Mouse (Mus musculus) neural tube, embryonic 15.5 days (tissue): ENCODE data around the gene Adam10. TPM values are rescaled to one million over a fixed set of nuclear protein-coding genes. Genes with fewer than 3 reads are reported as not detected.

Source experiments
- ATAC-seq: fragments of 200-750 bp; cut with Nextera tagmentation; 2 replicates; pipeline ENCODE4 v1.8.0; 2017; ENCODE audit warnings: mild to moderate bottlenecking, moderate TSS enrichment, moderate library complexity; ENCODE audit not compliant: low FRiP score
- H3K27ac ChIP-seq: fragments of 300-500 bp; sonication (generic); replicated peaks from 2 replicates; pipeline ENCODE4 v1.5.1; 2015; ENCODE audit warnings: mild to moderate bottlenecking, inconsistent platforms
- H3K27me3 ChIP-seq: fragments of 300-500 bp; sonication (generic); replicated peaks from 2 replicates; pipeline ENCODE4 v1.6.1; 2015; ENCODE audit warnings: inconsistent platforms
- H3K36me3 ChIP-seq: fragments of 300-500 bp; sonication (generic); 2 replicates; pipeline ENCODE4 v1.6.1; 2015; ENCODE audit warnings: inconsistent platforms
- H3K4me1 ChIP-seq: fragments of 300-500 bp; sonication (generic); 2 replicates; pipeline ENCODE4 v1.6.1; 2015; ENCODE audit warnings: inconsistent platforms
- H3K4me2 ChIP-seq: fragments of 300-500 bp; sonication (generic); 2 replicates; pipeline ENCODE4 v1.6.1; 2015; ENCODE audit warnings: inconsistent platforms, mild to moderate bottlenecking, moderate library complexity
- H3K4me3 ChIP-seq: fragments of 300-500 bp; sonication (generic); replicated peaks from 2 replicates; pipeline ENCODE4 v1.5.1; 2015; ENCODE audit warnings: mild to moderate bottlenecking, inconsistent platforms
- H3K9ac ChIP-seq: fragments of 300-500 bp; sonication (generic); replicated peaks from 2 replicates; pipeline ENCODE4 v1.6.1; 2015; ENCODE audit warnings: mild to moderate bottlenecking, inconsistent platforms
- H3K9me3 ChIP-seq: fragments of 300-500 bp; sonication (generic); replicated peaks from 2 replicates; pipeline ENCODE4 v1.6.1; 2016; ENCODE audit warnings: inconsistent platforms
- WGBS: fragments of 180-500 bp; shearing (Covaris S2); methylation state at CpG from one replicate; pipeline ENCODE4 v1.1.7; 2015; ENCODE audit warnings: mixed read lengths; 5-methylcytosine and 5-hydroxymethylcytosine counted together
- polyA plus RNA-seq: library from polyadenylated mRNA; unstranded; fragments of >200 nt; fragmentation: Nextera tagmentation; extraction: Ambion mirVana; gene quantifications from 2 replicates; pipeline ENCODE4 v1.2.1, GENCODE M21; 2015

Adam10 gene
- polyA plus RNA-seq = 53.1 and 59.5 TPM in 2 replicates

- H3K4me1 ChIP-seq = peaks cover 22% of the 10 kb centered on the region
- H3K36me3 ChIP-seq = no peaks in the 10 kb centered on the region
- peak within 1 kb of the TSS; percentile 77 for H3K4me2 ChIP-seq
- H3K4me3 ChIP-seq = peak within 1 kb of the TSS; percentile 98
- no peaks in the 10 kb centered on the region for H3K9me3 ChIP-seq
- peak; percentile 99 for ATAC-seq
- peak within 1 kb of the TSS; percentile 99 for H3K27ac ChIP-seq
- H3K27me3 ChIP-seq = no peaks in the 10 kb centered on the region
- H3K9ac ChIP-seq = peak within 1 kb of the TSS; percentile 95
- 0% methylated on average over 44 of the region's 48 CpGs for WGBS
These were observed at the start of gene Adam10 for GRCm38 (mm10) chr9:70678682-70679131. TSS of gene Adam10 (plus strand) at chr9:70678997.

- Histone ChIP-seq H3K9ac (no peak overlapping the region), H3K4me2 (no peak overlapping the region), H3K4me1 (no peaks in the 10 kb centered on the region), H3K9me3 (no peaks in the 10 kb centered on the region), H3K27me3 (no peaks in the 10 kb centered on the region), H3K36me3 (peaks cover 7% of the 10 kb centered on the region), H3K27ac (no peak overlapping the region), H3K4me3 (no peak overlapping the region)
- WGBS = 88% methylated on average over 2 of the region's 2 CpGs
- ATAC-seq = no peak
These were observed 49.1 kb upstream of the Adam10 start for GRCm38 (mm10) chr9:70629711-70630110.

GRCm38 (mm10) chr9:70631665-70632064 lies 47.1 kb upstream of the Adam10 start:
- Histone ChIP-seq H3K4me3 (no peak overlapping the region), H3K36me3 (peaks cover 2% of the 10 kb centered on the region; the same call in 1 of the 2 replicates), H3K27me3 (no peaks in the 10 kb centered on the region), H3K27ac (no peak overlapping the region), H3K9me3 (no peaks in the 10 kb centered on the region), H3K4me2 (no peak overlapping the region), H3K9ac (no peak overlapping the region), H3K4me1 (no peaks in the 10 kb centered on the region)
- WGBS = 40% methylated on average over 5 of the region's 5 CpGs
- ATAC-seq = no peak

- Histone ChIP-seq H3K27ac (no peak overlapping the region), H3K4me2 (no peak overlapping the region), H3K36me3 (peaks cover 10% of the 10 kb centered on the region; the same call in 1 of the 2 replicates), H3K27me3 (no peaks in the 10 kb centered on the region), H3K9me3 (no peaks in the 10 kb centered on the region), H3K9ac (no peak overlapping the region), H3K4me1 (no peaks in the 10 kb centered on the region), H3K4me3 (no peak overlapping the region)
- WGBS = 84% methylated on average over 2 of the region's 2 CpGs
- ATAC-seq = no peak
These were observed 42.0 kb upstream of the Adam10 start for GRCm38 (mm10) chr9:70636748-70637147.

GRCm38 (mm10) chr9:70650260-70650659 lies 28.5 kb upstream of the Adam10 start:
- Histone ChIP-seq H3K4me2 (no peak overlapping the region), H3K9ac (no peak overlapping the region), H3K4me3 (no peak overlapping the region), H3K36me3 (no peaks in the 10 kb centered on the region), H3K4me1 (peaks cover 38% of the 10 kb centered on the region), H3K9me3 (no peaks in the 10 kb centered on the region), H3K27ac (no peak overlapping the region), H3K27me3 (no peaks in the 10 kb centered on the region)
- WGBS = 92% methylated on average over 2 of the region's 2 CpGs
- no peak for ATAC-seq

- Histone ChIP-seq H3K4me1 (peaks cover 38% of the 10 kb centered on the region), H3K27ac (no peak overlapping the region), H3K27me3 (no peaks in the 10 kb centered on the region), H3K9ac (no peak overlapping the region), H3K9me3 (no peaks in the 10 kb centered on the region), H3K36me3 (no peaks in the 10 kb centered on the region), H3K4me2 (no peak overlapping the region), H3K4me3 (no peak overlapping the region)
- whole genome bisulfite sequencing = 98% methylated on average over 1 of the region's 1 CpGs
- no peak for ATAC-seq
These were observed 27.8 kb upstream of the Adam10 start for GRCm38 (mm10) chr9:70650994-70651393.

DNA sequence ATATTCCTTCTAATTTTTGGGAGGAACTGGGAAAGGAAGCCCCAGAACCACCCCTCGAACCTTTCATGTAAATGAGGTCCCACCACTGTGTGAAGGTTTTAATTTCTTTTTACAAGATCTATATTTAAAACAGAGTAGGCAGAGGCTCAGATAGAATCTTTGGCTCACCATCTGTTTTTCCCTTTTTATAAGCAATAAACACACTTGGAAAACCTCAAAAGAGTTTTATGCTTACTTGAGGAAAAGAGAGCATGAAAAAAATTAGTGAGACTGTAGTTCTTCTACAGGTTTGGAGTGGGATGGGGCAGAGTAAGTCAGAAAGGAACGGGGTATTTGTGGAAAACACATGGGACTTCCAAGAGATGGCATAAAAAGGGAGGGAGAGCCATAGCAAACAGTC lies 26.6 kb upstream of the Adam10 start:
- no peak overlapping the region for H3K4me3 ChIP-seq
- peaks cover 38% of the 10 kb centered on the region for H3K4me1 ChIP-seq
- 78% methylated on average over 2 of the region's 2 CpGs for WGBS
- no peaks in the 10 kb centered on the region for H3K9me3 ChIP-seq
- no peak for ATAC-seq
- H3K9ac ChIP-seq = no peak overlapping the region
- no peaks in the 10 kb centered on the region for H3K27me3 ChIP-seq
- H3K27ac ChIP-seq = no peak overlapping the region
- H3K36me3 ChIP-seq = no peaks in the 10 kb centered on the region
- peak overlapping the region; percentile 71; the same call in 1 of the 2 replicates for H3K4me2 ChIP-seq

DNA sequence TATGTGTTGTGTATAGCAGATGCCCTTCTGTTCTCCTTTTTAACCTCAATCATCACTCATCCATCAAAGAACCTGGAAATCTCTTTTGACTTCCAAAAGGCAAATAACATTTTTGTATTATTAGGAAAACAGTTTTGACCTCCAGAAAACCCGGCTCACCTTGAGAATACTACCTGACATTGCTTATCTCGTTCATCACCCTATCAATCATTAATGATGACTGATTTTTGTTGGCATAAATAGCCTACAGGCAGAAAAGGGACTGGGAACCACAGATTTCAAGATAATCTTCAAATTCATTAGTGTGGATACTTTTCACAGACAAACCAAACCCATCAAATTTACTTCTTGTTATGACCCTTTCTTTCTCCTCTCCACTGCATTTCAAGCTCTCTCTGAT lies 24.9 kb upstream of the Adam10 start:
- Histone ChIP-seq H3K9me3 (no peaks in the 10 kb centered on the region), H3K36me3 (no peaks in the 10 kb centered on the region), H3K4me1 (peaks cover 43% of the 10 kb centered on the region), H3K27ac (no peak overlapping the region), H3K27me3 (no peaks in the 10 kb centered on the region), H3K4me3 (peak overlapping the region; percentile 32), H3K4me2 (peak overlapping the region; percentile 71), H3K9ac (peak overlapping the region; percentile 20; the same call in 1 of the 2 replicates)
- no peak for ATAC-seq
- 72% methylated on average over 2 of the region's 2 CpGs for WGBS

DNA sequence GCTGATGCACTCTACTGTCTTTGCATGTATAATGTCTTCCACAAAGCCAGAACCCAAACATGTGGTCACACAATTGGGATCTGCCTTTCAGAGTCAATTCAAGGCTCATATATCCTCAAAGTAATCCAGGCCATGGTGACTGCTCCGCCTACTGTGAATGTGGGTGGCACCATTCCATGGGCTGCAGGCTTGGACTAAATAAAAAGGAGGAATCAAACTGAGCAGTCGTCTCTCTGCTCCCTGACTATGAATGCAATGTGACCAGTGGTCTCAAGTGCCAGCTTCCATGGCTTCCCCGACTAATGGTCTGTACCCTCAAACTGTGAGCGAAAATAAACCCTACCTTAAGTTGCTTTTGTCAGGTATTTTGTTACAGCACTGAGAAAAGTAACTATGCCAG lies 24.3 kb upstream of the Adam10 start:
- Histone ChIP-seq H3K4me2 (peak overlapping the region; percentile 71), H3K27ac (no peak overlapping the region), H3K36me3 (no peaks in the 10 kb centered on the region), H3K9me3 (no peaks in the 10 kb centered on the region), H3K27me3 (no peaks in the 10 kb centered on the region), H3K4me1 (peaks cover 43% of the 10 kb centered on the region), H3K4me3 (peak overlapping the region; percentile 32), H3K9ac (peak overlapping the region; percentile 20; the same call in 1 of the 2 replicates)
- WGBS = 54% methylated on average over 4 of the region's 4 CpGs
- no peak for ATAC-seq

DNA sequence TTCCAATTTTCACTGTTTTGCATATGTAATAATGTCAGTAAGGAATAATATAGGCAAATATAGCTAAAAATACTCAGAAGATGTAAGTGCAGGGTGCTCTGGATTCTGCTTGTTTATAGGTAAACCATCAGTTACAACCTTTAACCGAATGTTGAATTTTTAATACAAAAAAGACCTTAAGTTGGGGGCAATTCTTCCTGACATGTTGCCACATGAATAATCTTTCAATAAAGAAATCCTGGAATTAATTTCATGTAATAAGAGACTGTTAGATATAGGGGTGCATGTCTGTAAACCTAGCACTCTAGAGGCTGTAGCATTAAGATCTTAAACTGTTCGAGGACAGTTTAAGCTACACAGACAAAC lies 23.1 kb upstream of the Adam10 start:
- ATAC-seq = no peak
- Histone ChIP-seq H3K27ac (0 out of 2 replicates have a peak overlapping the region, but pooled peaks have one; percentile 97), H3K4me3 (peak overlapping the region; percentile 99), H3K27me3 (no peaks in the 10 kb centered on the region), H3K36me3 (no peaks in the 10 kb centered on the region), H3K9ac (peak overlapping the region; percentile 99), H3K4me2 (peak overlapping the region; percentile 71), H3K9me3 (no peaks in the 10 kb centered on the region), H3K4me1 (peaks cover 43% of the 10 kb centered on the region)
- 31% methylated on average over 2 of the region's 2 CpGs for WGBS

- Histone ChIP-seq H3K4me3 (peak within 1 kb of the TSS; percentile 99), H3K36me3 (no peaks in the 10 kb centered on the region), H3K4me1 (peaks cover 42% of the 10 kb centered on the region), H3K4me2 (peak within 1 kb of the TSS; percentile 71), H3K9me3 (no peaks in the 10 kb centered on the region), H3K9ac (peak within 1 kb of the TSS; percentile 99), H3K27me3 (no peaks in the 10 kb centered on the region), H3K27ac (peak within 1 kb of the TSS; percentile 97)
- WGBS = 0% methylated on average over 51 of the region's 72 CpGs
- ATAC-seq = peak; percentile 77
These were observed 22.4 kb upstream of the Adam10 start, which contains the start of gene Gm10642 for GRCm38 (mm10) chr9:70656130-70657007. TSS of gene Gm10642 (plus strand) at chr9:70656251.
